Mouse (Mus musculus) bone marrow macrophage, adult 2 months (primary cell): ENCODE measurements at regions not wholly inside any gene's neighbourhood (a gene's known extent, or its start where the extent isn't known, plus 50 kb on each side); places are given as distances from the start of the nearest gene placed in this dataset.

ENCODE experiments used
- H3K27ac ChIP-seq: 2 replicates; pipeline ENCODE4 v1.5.1; 2012; ENCODE audit warnings: low read depth, low read length; ENCODE audit not compliant: insufficient read depth
- H3K4me1 ChIP-seq: 2 replicates; pipeline ENCODE4 v1.6.1; 2012; ENCODE audit warnings: low read length; ENCODE audit not compliant: control insufficient read depth, insufficient read depth
- H3K4me3 ChIP-seq: 2 replicates; pipeline ENCODE4 v1.5.1; 2012; ENCODE audit warnings: mild to moderate bottlenecking, low read length, moderate library complexity; ENCODE audit not compliant: insufficient read depth
- CTCF ChIP-seq: IDR thresholded peaks from 2 replicates; pipeline ENCODE4 v1.5.1; 2012; ENCODE audit warnings: low read depth, mild to moderate bottlenecking, low read length, moderate library complexity
- POLR2A ChIP-seq: IDR thresholded peaks from 2 replicates; pipeline ENCODE4 v1.6.1; 2012; ENCODE audit warnings: mild to moderate bottlenecking, low read depth, low read length, borderline replicate concordance

- Histone ChIP-seq H3K4me1 (no peaks in the 10 kb centered on the region), H3K4me3 (no peak overlapping the region), H3K27ac (no peak overlapping the region)
- TF ChIP-seq POLR2A, result no peak
- TF ChIP-seq CTCF, result no peak
These were observed 401.0 kb upstream of the Adamts5 start for GRCm38 (mm10) chr16:86302451-86303145.

GRCm38 (mm10) chr16:86294436-86294835 is 392.8 kb upstream of the Adamts5 start:
- Histone ChIP-seq H3K27ac (no peak overlapping the region), H3K4me3 (no peak overlapping the region), H3K4me1 (no peaks in the 10 kb centered on the region)
- TF ChIP-seq CTCF (no peak), POLR2A (no peak)

GRCm38 (mm10) chr16:86281326-86281725 is 379.7 kb upstream of the Adamts5 start:
- Histone ChIP-seq H3K4me1 (no peaks in the 10 kb centered on the region), H3K4me3 (no peak overlapping the region), H3K27ac (no peak overlapping the region)
- TF ChIP-seq POLR2A (no peak), CTCF (no peak)

- TF ChIP-seq CTCF, result no peak
- TF ChIP-seq POLR2A, result no peak
These were observed 375.4 kb upstream of the Adamts5 start for GRCm38 (mm10) chr16:86277031-86277430.

GRCm38 (mm10) chr16:86261612-86262011 is 360.0 kb upstream of the Adamts5 start:
- H3K27ac ChIP-seq, result no peak overlapping the region
- H3K4me1 ChIP-seq, result no peaks in the 10 kb centered on the region
- no peak overlapping the region for H3K4me3 ChIP-seq
- TF ChIP-seq POLR2A (no peak), CTCF (no peak)

More at GRCm38 (mm10) chr16:86277031-86277430, 375.4 kb upstream of the Adamts5 start:
- Histone ChIP-seq H3K27ac (no peak overlapping the region), H3K4me1 (no peaks in the 10 kb centered on the region), H3K4me3 (no peak overlapping the region)

GRCm38 (mm10) chr16:86252630-86253029 is 351.0 kb upstream of the Adamts5 start:
- no peak overlapping the region for H3K27ac ChIP-seq
- no peak overlapping the region for H3K4me3 ChIP-seq

GRCm38 (mm10) chr16:86250021-86250420 is 348.4 kb upstream of the Adamts5 start:
- TF ChIP-seq POLR2A (no peak), CTCF (no peak)
- Histone ChIP-seq H3K4me1 (no peaks in the 10 kb centered on the region), H3K4me3 (no peak overlapping the region), H3K27ac (no peak overlapping the region)

More at GRCm38 (mm10) chr16:86252630-86253029, 351.0 kb upstream of the Adamts5 start:
- no peak for TF ChIP-seq POLR2A
- no peak for TF ChIP-seq CTCF
- H3K4me1 ChIP-seq, result no peaks in the 10 kb centered on the region

GRCm38 (mm10) chr16:86244191-86244590 is 342.6 kb upstream of the Adamts5 start:
- TF ChIP-seq CTCF (no peak), POLR2A (no peak)
- no peak overlapping the region for H3K27ac ChIP-seq
- no peaks in the 10 kb centered on the region for H3K4me1 ChIP-seq
- H3K4me3 ChIP-seq, result no peak overlapping the region

- H3K4me1 ChIP-seq, result no peaks in the 10 kb centered on the region
- H3K4me3 ChIP-seq, result no peak overlapping the region
- no peak overlapping the region for H3K27ac ChIP-seq
- no peak for TF ChIP-seq CTCF
- no peak for TF ChIP-seq POLR2A
These were observed 341.3 kb upstream of the Adamts5 start for GRCm38 (mm10) chr16:86242766-86243510.

- H3K4me1 ChIP-seq, result no peaks in the 10 kb centered on the region
- no peak overlapping the region for H3K4me3 ChIP-seq
- TF ChIP-seq CTCF, result no peak
- no peak for TF ChIP-seq POLR2A
- H3K27ac ChIP-seq, result no peak overlapping the region
These were observed 321.4 kb upstream of the Adamts5 start for GRCm38 (mm10) chr16:86222997-86223396.
